Mouse (Mus musculus): ENCODE measurements around the gene Ubqln1. TPM values are rescaled to one million over a fixed set of nuclear protein-coding genes. Genes with fewer than 3 reads are reported as not detected.
"Not testable (repeated sequence)": the region's sequence is repeated elsewhere in the genome, so short reads cannot be mapped to it uniquely, and the experiment has no call there.

Gene Ubqln1
- polyA plus RNA-seq, 1 experiment from 2014 or later, result 153 TPM

- peak; percentile 93 for ATAC-seq (replicated peaks)
- H3K27ac ChIP-seq (replicated peaks), result peak overlapping the region; percentile 35
Measured at GRCm38 (mm10) chr13:58148256-58148831, 67.1 kb downstream of the Ubqln1 start.

GRCm38 (mm10) chr13:58147760-58148159 lies 67.7 kb downstream of the Ubqln1 start:
- Histone ChIP-seq H3K9me3 (no peaks in the 10 kb centered on the region), H3K4me3 (no peak overlapping the region), H3K4me1 (peaks cover 8% of the 10 kb centered on the region), H3K27me3 (no peaks in the 10 kb centered on the region), H3K9ac (replicated peaks) (no peak overlapping the region), H3K4me2 (replicated peaks) (no peak overlapping the region), H3K27ac (replicated peaks) (no peak overlapping the region), H3K36me3 (no peaks in the 10 kb centered on the region)
- no peak for ATAC-seq (replicated peaks)
- WGBS, result 80% methylated on average over 1 of the region's 1 CpGs

More at GRCm38 (mm10) chr13:58148256-58148831, 67.1 kb downstream of the Ubqln1 start:
- H3K4me3 ChIP-seq, result peak overlapping the region; percentile 41
- H3K9me3 ChIP-seq, result no peaks in the 10 kb centered on the region
- peaks cover 8% of the 10 kb centered on the region for H3K4me1 ChIP-seq
- under 1% methylated on average over 17 of the region's 17 CpGs for WGBS
- no peaks in the 10 kb centered on the region for H3K36me3 ChIP-seq
- peak overlapping the region; percentile 34; the same call in 1 of the 2 replicates for H3K9ac ChIP-seq (replicated peaks)
- peak overlapping the region; percentile 63 for H3K4me2 ChIP-seq (replicated peaks)
- H3K27me3 ChIP-seq, result no peaks in the 10 kb centered on the region

GRCm38 (mm10) chr13:58146603-58147002 lies 68.8 kb downstream of the Ubqln1 start:
- not testable (repeated sequence) for H3K36me3 ChIP-seq; H3K27me3 ChIP-seq; H3K4me3 ChIP-seq; ATAC-seq (replicated peaks); H3K9me3 ChIP-seq; H3K4me2 ChIP-seq (replicated peaks); H3K27ac ChIP-seq (replicated peaks); H3K9ac ChIP-seq (replicated peaks); H3K4me1 ChIP-seq
- 94% methylated on average over 8 of the region's 8 CpGs for WGBS

GRCm38 (mm10) chr13:58131692-58132091 lies 83.8 kb downstream of the Ubqln1 start:
- ATAC-seq (replicated peaks), result no peak
- Histone ChIP-seq H3K9ac (replicated peaks) (no peak overlapping the region), H3K9me3 (no peaks in the 10 kb centered on the region), H3K27ac (replicated peaks) (no peak overlapping the region), H3K4me2 (replicated peaks) (no peak overlapping the region), H3K4me3 (no peak overlapping the region), H3K27me3 (no peaks in the 10 kb centered on the region), H3K36me3 (no peaks in the 10 kb centered on the region), H3K4me1 (peaks cover 10% of the 10 kb centered on the region)
- 51% methylated on average over 3 of the region's 3 CpGs for WGBS

GRCm38 (mm10) chr13:58129687-58130246 lies 85.7 kb downstream of the Ubqln1 start:
- peak overlapping the region; percentile 95 for H3K4me3 ChIP-seq
- H3K27me3 ChIP-seq, result no peaks in the 10 kb centered on the region
- WGBS, result 35% methylated on average over 4 of the region's 4 CpGs
- H3K27ac ChIP-seq (replicated peaks), result peak overlapping the region; percentile 99
- no peak for ATAC-seq (replicated peaks)
- H3K4me1 ChIP-seq, result peaks cover 27% of the 10 kb centered on the region
- H3K36me3 ChIP-seq, result no peaks in the 10 kb centered on the region
- peak overlapping the region; percentile 97 for H3K9ac ChIP-seq (replicated peaks)
- H3K9me3 ChIP-seq, result no peaks in the 10 kb centered on the region
- peak overlapping the region; percentile 73 for H3K4me2 ChIP-seq (replicated peaks)

- Histone ChIP-seq H3K4me3 (peak overlapping the region; percentile 95), H3K9me3 (no peaks in the 10 kb centered on the region), H3K4me2 (replicated peaks) (peak overlapping the region; percentile 73), H3K9ac (replicated peaks) (peak overlapping the region; percentile 97), H3K4me1 (peaks cover 35% of the 10 kb centered on the region), H3K27me3 (no peaks in the 10 kb centered on the region), H3K27ac (replicated peaks) (peak overlapping the region; percentile 99), H3K36me3 (no peaks in the 10 kb centered on the region)
- under 1% methylated on average over 81 of the region's 83 CpGs for WGBS
- ATAC-seq (replicated peaks), result peak; percentile 98
Measured at GRCm38 (mm10) chr13:58128768-58129671, 86.4 kb downstream of the Ubqln1 start.

- H3K9ac ChIP-seq (replicated peaks), result peak within 1 kb of the TSS; percentile 97
- peak within 1 kb of the TSS; percentile 95 for H3K4me3 ChIP-seq
- no peaks in the 10 kb centered on the region for H3K27me3 ChIP-seq
- H3K36me3 ChIP-seq, result no peaks in the 10 kb centered on the region
- H3K4me1 ChIP-seq, result peaks cover 39% of the 10 kb centered on the region
- peak within 1 kb of the TSS; percentile 99 for H3K27ac ChIP-seq (replicated peaks)
- peak within 1 kb of the TSS; percentile 73 for H3K4me2 ChIP-seq (replicated peaks)
- ATAC-seq (replicated peaks), result peak; percentile 94
- WGBS, result under 1% methylated on average over 44 of the region's 62 CpGs
- H3K9me3 ChIP-seq, result no peaks in the 10 kb centered on the region
Measured at GRCm38 (mm10) chr13:58128396-58128767, 87.1 kb downstream of the Ubqln1 start, which contains the start of gene Hnrnpa0. Hnrnpa0 (minus strand) TSS chr13:58128556.

- peak; percentile 68 for ATAC-seq (replicated peaks)
- peaks cover 39% of the 10 kb centered on the region for H3K4me1 ChIP-seq
- H3K4me2 ChIP-seq (replicated peaks), result peak overlapping the region; percentile 59
- H3K36me3 ChIP-seq, result no peaks in the 10 kb centered on the region
- H3K4me3 ChIP-seq, result peak overlapping the region; percentile 95
- H3K9me3 ChIP-seq, result no peaks in the 10 kb centered on the region
- H3K27me3 ChIP-seq, result no peaks in the 10 kb centered on the region
- WGBS, result under 1% methylated on average over 81 of the region's 81 CpGs
- peak overlapping the region; percentile 97 for H3K9ac ChIP-seq (replicated peaks)
- H3K27ac ChIP-seq (replicated peaks), result peak overlapping the region; percentile 99
Measured at GRCm38 (mm10) chr13:58127766-58128361, 87.6 kb downstream of the Ubqln1 start.

- Histone ChIP-seq H3K4me2 (replicated peaks) (peak overlapping the region; percentile 59), H3K9me3 (no peaks in the 10 kb centered on the region), H3K4me3 (peak overlapping the region; percentile 95), H3K36me3 (no peaks in the 10 kb centered on the region), H3K27me3 (no peaks in the 10 kb centered on the region), H3K9ac (replicated peaks) (peak overlapping the region; percentile 97), H3K4me1 (peaks cover 39% of the 10 kb centered on the region), H3K27ac (replicated peaks) (peak overlapping the region; percentile 99)
- ATAC-seq (replicated peaks), result no peak
- under 1% methylated on average over 62 of the region's 92 CpGs for WGBS
Measured at GRCm38 (mm10) chr13:58126862-58127765, 88.3 kb downstream of the Ubqln1 start.

Measured in forebrain, embryonic 15.5 days (tissue).